Mouse (Mus musculus) liver (tissue): ENCODE measurements around the gene Bckdha.

Experiments used
- DNase-seq: peaks from one replicate; pipeline ENCODE4 v3.0.0-alpha.2; 2020; ENCODE audit warnings: mixed read lengths

Gene Bckdha

GRCm38 (mm10) chr7:25644631-25645030, 14.2 kb downstream of the Bckdha start:
- DNase-seq: no peak

- DNase-seq: no peak
These were observed 14.6 kb downstream of the Bckdha start for GRCm38 (mm10) chr7:25644136-25644535.

- DNase-seq: no peak
These were observed 19.0 kb downstream of the Bckdha start for GRCm38 (mm10) chr7:25639754-25640153.

GRCm38 (mm10) chr7:25637099-25637498, 21.7 kb downstream of the Bckdha start:
- no peak for DNase-seq

GRCm38 (mm10) chr7:25636373-25636772, 22.4 kb downstream of the Bckdha start:
- DNase-seq: no peak

GRCm38 (mm10) chr7:25632679-25633078, 26.1 kb downstream of the Bckdha start:
- DNase-seq: no peak

- no peak for DNase-seq
These were observed 30.5 kb downstream of the Bckdha start for GRCm38 (mm10) chr7:25628323-25628620.

GRCm38 (mm10) chr7:25627431-25628322, 31.1 kb downstream of the Bckdha start:
- peak; percentile 85 for DNase-seq

GRCm38 (mm10) chr7:25626509-25627430, 32.0 kb downstream of the Bckdha start, which contains the start of gene B3gnt8:
Gene B3gnt8, plus strand, starts transcription at chr7:25626654.
- DNase-seq: peak; percentile 53

- DNase-seq: peak; percentile 37
These were observed 33.1 kb downstream of the Bckdha start for GRCm38 (mm10) chr7:25625594-25626250.

GRCm38 (mm10) chr7:25624851-25625250, 33.9 kb downstream of the Bckdha start:
- no peak for DNase-seq

GRCm38 (mm10) chr7:25623857-25624370, 34.9 kb downstream of the Bckdha start:
- no peak for DNase-seq

GRCm38 (mm10) chr7:25620751-25621150, 38.0 kb downstream of the Bckdha start:
- DNase-seq: no peak

GRCm38 (mm10) chr7:25620101-25620500, 38.7 kb downstream of the Bckdha start:
- DNase-seq: no peak

GRCm38 (mm10) chr7:25619722-25619991, 39.1 kb downstream of the Bckdha start:
- DNase-seq: no peak

GRCm38 (mm10) chr7:25618865-25619721, 39.7 kb downstream of the Bckdha start, which contains the start of gene Dmac2:
Gene Dmac2, plus strand, starts transcription at chr7:25619414.
- peak; percentile 92 for DNase-seq

- no peak for DNase-seq
These were observed 41.2 kb downstream of the Bckdha start for GRCm38 (mm10) chr7:25617376-25618160.

GRCm38 (mm10) chr7:25615706-25616011, 43.1 kb downstream of the Bckdha start, which contains the start of gene Erich4:
Gene Erich4, minus strand, starts transcription at chr7:25615892.
- no peak for DNase-seq

GRCm38 (mm10) chr7:25614831-25615705, 43.7 kb downstream of the Bckdha start:
- DNase-seq: no peak

- DNase-seq: no peak
These were observed 44.7 kb downstream of the Bckdha start for GRCm38 (mm10) chr7:25614086-25614485.
